Mouse (Mus musculus) c-Kit-positive CD71-positive TER-119-negative erythroid progenitor cells, embryonic 14.5 days (primary cell): Measurements from ENCODE around the gene Tulp1.

Source experiments
- DNase-seq: peaks from one replicate; pipeline ENCODE4 v3.0.0-alpha.2; 2013; ENCODE audit warnings: low read depth

The Tulp1 gene

DNA sequence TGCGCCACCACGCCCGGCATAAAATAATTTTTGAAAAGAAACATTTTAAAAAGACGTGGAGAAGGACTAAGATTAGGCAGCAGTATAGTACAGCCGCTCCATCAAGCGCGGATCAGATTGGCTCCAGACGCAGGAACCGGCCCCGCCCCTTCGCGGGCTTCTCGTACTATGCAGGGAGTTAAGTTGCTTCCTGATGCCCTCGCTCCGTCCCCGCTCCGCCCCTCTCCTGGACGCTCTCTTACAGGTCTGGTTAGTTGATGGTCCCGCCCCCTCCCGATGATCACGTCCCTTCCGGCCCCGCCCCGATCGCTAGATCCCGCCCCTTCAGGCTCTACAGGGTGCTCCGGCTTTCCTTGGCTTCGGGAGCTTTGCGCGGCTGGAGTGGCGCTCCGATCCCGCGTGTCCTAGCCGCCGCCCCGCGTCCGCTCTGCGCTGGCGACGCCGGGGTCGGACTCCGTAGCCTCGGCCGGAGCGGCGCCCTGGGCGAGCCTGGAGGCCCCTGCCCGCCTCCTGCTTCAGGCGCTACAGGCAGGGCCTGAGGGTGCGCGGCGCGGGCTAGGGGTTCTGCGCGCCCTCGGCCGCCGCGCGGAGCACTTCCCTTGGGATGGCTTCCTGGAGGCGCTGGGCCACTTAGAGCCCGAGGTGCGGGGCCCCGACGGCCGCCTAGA lies 51.7 kb downstream of the Tulp1 start, which contains the start of gene Fance:
Gene Fance, plus strand, starts transcription at position 308 of the 668 bp plus-strand sequence.
- peak; percentile 100 for DNase-seq

- DNase-seq, result no peak
Observed at GRCm38 (mm10) chr17:28312232-28313211, 52.5 kb downstream of the Tulp1 start.

DNA sequence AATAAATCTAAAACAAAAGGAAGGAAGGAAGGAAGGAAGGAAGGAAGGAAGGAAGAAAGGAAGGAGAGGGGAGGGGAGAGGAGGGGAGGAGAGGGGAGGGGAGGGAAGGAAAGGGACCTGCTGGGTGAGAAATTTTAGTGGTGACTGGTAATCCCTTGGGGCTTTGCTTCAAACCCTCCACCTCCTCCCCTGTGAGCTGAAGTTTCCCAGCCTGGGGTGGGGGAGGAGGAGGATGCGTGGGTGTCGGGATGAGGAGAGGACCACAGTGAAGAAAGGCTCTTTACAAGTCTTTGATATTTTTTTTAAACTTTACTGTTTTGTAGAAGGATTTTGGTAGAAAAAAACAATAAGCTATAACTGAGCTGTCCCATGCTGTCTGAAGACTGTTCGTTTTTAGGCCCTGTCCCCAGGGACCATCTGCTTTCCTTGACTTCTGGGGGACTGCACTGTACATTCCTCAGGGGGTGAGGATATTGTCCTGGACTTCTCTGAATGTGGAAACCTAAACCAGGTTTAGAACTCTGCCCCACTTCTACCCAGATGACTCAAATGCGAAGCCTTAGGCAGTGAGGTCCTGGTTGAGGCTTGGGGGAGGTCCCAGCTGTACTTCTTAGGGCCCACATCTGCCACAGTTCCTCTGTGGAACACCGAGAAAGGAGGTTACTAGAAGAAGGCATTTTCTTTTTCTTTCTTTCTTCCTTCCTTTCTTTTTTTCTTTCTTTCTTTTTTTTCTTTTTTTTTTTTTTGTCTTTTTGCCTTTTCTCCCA lies 53.5 kb downstream of the Tulp1 start:
- no peak for DNase-seq

DNA sequence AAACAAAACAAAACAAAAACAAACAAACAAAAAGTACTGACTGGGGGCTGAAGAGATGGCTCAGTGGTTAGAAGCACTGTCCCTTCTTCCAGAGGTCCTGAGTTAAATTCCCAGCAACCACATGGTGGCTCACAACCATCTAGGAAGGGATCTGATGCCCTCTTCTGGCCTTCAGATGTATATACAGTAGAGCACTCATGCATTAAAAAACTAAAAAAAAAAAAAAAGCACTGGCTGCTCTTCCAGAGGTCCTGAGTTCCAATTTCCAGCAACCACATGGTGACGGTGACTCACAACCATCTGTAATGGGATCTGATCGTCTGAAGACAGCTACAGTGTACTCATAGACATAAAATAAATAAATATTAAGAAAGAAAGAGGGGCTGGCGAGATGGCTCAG lies 54.2 kb downstream of the Tulp1 start:
- DNase-seq, result no peak

DNA sequence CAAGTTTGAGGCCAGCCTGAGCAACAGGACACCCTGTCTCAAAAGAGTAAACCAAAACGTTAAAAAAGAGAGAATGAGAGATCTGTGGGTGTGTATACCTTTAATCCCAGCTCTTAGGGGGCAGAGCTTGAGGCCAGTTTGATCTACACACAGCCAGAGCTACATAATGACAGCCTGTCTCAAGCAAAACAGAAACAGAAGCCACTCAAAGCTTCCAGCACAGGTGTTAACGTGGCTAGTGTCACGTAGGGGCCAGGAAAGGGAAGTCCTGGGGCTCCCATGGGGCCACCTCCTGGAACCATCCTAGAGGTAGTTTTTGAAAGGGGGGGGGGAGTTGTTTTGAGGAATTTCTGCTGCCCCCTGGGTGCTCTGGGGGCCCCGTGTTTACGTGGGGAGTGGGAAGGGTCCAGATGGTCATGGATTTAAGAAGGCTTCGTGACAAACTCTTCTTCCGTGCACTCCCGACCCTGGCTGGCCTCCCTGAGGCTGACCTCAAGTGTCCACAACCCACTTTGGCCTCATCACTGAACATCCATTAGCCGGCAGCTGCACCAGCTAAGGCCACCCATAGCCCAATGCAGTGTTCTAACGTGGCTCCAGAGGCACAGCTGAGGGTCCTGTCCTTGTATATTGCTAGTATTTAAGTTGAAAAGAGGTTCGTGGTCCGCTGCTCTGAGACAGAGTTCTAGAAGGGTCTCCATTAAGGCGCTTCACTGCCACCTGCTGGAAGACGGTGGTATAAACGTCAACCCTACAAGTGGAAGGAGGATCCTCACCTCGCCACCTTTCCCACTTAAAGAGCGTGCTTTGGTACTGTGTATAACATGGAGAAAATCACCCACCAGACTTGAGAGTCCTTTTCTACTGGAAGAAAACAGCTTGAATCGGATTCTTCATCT lies 56.5 kb downstream of the Tulp1 start:
- peak; percentile 87 for DNase-seq

- no peak for DNase-seq
Observed at GRCm38 (mm10) chr17:28305172-28305571, 59.9 kb downstream of the Tulp1 start.
